Mouse (Mus musculus) thymus, postnatal 10 days (tissue): ENCODE data around the gene Sox5.

Experiments
- DNase-seq, 2 experiments: peaks; one replicate each; pipeline ENCODE4 v3.0.0; 2021; ENCODE audit warnings: low spot score in 2 of 2

Sox5 gene

GRCm38 (mm10) chr6:144106848-144107247 is 674.9 kb downstream of the Sox5 start:
- no peak for DNase-seq

DNA sequence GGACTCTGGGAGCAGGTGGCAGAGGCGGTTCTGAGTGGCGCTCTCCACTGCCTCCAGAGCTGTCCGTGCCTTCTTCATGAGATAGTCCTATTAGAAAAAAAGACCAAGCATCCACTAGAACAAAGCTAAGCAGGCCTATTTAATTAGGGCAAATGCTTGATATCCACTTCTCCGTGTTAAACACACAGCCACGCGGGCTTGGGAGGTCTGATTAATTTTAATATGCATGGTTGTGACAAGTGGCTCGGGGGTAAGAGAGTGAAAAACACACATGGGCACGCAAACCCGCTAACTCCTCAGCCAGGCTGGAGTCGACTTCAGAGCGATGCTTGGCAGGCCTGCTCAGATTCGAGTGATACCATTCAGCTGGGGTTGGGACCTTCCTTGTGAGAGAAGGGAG is 676.1 kb downstream of the Sox5 start:
- DNase-seq = no peak

- DNase-seq = no peak
Observed at GRCm38 (mm10) chr6:144103612-144104011, 678.2 kb downstream of the Sox5 start.

DNA sequence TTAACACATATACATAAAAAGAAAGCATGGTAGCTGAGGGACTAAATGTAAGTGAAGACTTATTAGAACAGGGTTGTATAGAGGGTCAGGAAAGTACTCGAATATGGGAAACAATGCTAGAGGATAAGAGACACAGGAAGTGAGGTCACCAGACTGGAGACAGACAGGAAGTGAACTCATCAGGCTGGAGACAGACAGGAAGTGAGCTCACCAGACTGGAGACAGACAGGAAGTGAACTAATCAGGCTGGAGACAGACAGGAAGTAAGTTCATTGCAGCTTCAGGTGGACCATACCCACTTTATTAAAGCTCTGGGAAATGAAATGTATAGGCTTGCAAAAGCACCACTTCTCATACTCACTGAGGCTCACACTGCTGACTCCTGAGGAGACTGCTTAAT is 680.9 kb downstream of the Sox5 start:
- peak in 1 of 2 experiments; percentile 4 for DNase-seq

DNA sequence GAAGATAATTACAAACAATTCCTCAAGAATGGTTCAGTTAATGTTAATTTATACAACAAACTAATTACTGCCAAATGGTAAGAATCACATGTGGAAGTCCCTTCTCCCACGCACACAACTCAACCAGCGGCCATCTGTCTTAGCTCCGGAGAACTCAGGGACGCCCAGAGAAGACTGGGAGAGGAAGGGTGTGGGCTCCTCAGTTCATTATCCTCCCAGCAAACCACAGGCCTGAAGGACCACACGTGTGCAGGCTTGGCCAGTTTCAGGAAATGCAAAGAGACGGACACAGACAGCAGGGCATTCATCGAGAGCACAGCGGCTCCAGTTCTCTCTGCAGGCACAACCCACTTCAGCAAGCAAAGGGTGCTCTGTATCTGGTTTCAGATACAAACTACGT is 683.7 kb downstream of the Sox5 start:
- DNase-seq = no peak

GRCm38 (mm10) chr6:144088256-144088655 is 693.5 kb downstream of the Sox5 start:
- no peak for DNase-seq

GRCm38 (mm10) chr6:144086096-144086810 is 695.5 kb downstream of the Sox5 start:
- no peak for DNase-seq

GRCm38 (mm10) chr6:144082297-144082696 is 699.5 kb downstream of the Sox5 start:
- DNase-seq = no peak

DNA sequence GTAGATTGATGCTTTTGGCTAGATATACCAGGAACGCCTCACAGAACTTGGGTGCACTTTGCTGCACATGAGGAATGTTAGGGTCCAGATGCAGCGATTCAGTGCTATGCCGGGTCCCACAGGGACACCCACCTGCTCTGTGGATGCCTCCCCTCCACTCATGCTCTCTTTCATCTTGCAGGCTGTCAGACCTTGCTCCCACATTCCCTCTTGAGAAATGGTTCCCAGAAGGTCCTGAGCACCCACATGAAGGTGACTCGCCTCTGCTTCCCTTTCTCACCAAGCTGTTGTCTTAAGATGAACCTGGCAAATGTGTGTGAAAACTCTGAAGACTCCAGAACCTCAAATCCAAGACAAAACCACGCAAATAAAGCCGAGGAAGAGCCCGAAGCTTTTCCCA is 704.0 kb downstream of the Sox5 start:
- no peak for DNase-seq

DNA sequence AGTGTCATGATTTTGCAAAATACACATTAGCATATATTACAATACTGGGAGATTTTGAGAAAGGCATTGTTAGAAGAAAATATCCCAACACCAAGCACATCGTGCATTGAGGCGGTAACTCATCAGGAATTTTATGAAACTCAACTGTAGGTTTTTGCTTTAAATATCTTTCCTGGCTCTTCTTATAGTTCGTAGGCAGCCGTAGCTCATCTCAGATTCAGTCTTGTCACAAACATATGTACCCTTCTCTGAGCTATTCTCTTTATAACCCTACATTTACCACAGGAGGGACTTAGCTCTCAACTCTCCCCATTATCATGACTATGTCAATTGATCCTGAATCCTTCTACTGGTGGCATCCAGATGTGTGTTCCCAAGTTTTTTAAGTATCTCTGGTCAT is 705.4 kb downstream of the Sox5 start:
- no peak for DNase-seq

GRCm38 (mm10) chr6:144075327-144075941 is 706.3 kb downstream of the Sox5 start:
- DNase-seq = no peak

DNA sequence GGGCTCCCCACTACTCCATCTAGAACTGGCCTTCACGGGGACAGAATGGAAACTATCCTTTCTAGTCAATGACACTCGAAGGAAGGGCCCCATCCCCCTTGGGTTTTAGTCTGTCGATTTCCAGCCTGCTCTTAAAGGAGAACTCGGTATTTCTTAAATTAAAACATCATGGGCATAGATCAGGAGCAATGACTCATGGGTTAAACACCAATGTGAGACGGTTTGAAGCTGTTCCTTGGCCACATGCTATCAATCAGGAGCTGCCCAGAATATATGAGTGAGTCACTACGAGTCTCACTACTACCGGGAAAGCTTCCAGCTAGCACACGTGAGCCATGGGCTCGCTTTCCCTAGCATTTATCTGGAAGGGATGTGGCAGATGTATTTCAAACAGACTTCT is 707.0 kb downstream of the Sox5 start:
- DNase-seq = no peak

DNA sequence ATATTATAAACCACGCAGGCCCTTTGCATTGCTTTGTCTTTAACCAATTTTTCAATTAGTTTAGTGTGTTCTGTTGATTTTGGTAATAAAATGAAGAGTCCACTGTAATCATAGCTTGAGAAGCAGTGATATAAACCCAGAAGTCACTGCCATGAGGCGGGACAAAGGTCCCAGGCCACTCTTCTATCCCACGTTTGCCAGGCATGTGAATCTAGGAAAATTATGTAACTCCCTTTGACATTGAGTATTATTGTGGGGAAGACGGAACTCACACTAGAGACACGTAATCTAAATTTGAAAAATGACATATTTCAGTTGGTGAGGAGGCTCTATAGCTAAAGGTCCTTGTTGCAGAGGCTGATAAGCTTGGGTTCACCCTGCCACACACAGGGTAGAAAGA is 711.3 kb downstream of the Sox5 start:
- DNase-seq = no peak

DNA sequence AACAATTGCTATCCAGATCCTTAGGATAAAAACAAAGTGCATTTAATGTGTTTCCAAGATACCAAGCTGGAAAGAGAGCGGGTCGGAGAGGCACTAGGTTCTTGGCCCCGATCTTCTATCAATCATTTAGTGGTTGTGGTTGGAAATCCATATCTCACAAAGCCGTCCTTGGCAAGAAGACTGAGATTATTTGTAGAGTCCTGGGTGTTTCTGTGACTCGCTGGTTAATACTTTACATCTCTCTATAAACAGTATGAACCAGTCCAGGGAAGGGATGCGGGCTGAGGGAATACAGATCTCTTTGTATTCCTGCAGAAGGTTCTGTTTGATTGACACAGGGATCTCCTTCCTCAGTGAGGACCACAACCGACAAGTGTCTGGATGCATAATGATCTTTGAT is 714.3 kb downstream of the Sox5 start:
- no peak for DNase-seq

DNA sequence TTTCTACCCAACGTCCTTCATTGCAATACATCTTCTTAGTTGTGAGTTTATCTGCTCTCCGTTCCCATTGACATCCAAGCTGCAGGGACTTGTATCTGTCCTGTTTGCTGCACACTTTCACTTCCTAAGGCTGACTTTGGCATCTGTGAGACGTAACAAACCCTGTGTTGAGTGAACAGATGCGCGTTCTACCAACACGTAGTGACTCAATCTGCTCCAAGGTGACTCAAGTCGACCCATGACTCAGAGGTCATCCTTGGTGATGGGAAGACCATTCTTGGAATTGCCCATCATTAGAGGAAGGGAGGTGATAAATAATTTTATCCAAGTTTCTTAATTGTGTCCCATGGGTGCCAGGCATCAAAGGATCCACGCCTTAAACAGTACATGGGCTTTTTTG is 719.3 kb downstream of the Sox5 start:
- no peak for DNase-seq

GRCm38 (mm10) chr6:144061814-144062213 is 720.0 kb downstream of the Sox5 start:
- no peak for DNase-seq

GRCm38 (mm10) chr6:144057098-144057632 is 724.6 kb downstream of the Sox5 start:
- no peak for DNase-seq

DNA sequence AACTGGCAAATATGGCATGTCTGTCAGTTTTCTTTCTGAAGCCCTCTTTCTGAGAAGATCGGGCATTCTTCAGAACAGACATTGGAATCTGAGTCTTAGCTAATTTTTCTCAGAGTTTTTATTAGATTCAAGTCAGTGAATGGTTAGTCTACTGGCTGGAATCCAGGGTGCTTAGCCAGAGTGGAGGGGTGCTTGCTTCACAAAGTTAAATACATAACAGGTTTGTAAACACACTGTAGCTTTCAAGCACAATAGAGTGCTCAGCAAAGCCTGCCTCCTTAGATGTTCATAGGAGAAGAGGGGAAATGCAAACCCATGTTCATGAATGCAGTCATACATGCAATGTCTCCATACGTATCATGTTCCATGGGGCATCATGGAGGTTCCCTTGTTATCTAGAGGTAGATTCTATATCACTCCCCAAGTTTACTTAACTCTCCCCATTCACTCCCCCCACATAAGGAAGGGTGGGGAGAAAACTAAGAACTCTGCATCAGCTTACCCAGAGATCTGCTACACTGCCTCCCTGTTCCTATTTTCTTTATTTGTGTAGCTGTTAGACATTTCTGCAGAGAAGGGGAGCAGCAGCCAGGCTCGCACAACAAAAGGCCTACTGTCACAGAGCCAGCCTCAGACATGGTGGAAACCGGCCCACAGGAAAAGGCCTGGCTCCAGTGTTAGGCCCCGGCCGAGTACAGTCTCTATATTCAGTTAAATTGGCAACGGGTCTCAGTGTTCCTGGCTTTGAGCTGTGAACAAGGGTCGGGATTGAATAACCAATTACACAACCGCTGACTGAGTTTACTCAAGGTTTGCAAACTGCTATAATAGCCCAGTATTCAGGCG is 725.3 kb downstream of the Sox5 start:
- DNase-seq = no peak

- DNase-seq = no peak
Observed at GRCm38 (mm10) chr6:144052487-144052886, 729.3 kb downstream of the Sox5 start.

- DNase-seq = no peak
Observed at GRCm38 (mm10) chr6:144051316-144051715, 730.5 kb downstream of the Sox5 start.

DNA sequence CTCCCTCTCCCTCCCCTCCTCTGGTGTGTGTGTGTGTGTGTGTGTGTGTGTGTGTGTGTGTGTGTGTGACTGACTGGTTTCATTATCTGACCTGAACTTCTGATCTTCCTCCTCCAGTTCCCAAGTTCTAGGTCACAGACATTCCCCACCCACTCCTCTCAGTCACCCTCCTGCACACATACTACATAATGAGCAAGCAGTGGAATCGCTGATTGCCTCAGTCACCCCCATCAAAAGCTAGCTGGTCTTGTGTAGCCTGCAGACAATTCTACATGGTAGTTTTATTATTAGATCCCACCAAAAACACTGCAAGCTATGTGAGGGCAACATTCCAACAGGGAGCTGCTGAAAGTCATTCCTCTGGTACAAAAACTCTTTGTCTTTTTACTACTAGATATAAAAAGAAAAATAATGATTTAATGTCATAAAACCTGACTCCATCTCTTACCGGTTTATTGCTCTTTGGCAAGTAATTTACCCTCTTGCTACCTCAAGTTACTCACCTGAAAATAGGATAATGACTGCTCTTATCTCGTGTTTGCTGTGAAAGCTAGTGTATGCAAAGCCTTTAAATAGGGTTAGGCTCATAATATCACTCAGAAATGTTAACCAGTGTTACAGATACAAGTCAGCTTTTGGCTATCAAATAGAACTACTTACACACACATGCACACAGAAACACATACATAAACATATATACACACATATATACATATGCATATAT is 733.4 kb downstream of the Sox5 start:
- no peak for DNase-seq

- no peak for DNase-seq
Observed at GRCm38 (mm10) chr6:144045503-144045902, 736.3 kb downstream of the Sox5 start.
